Mouse (Mus musculus): ENCODE measurements at regions not wholly inside any gene's neighbourhood (a gene's known extent, or its start where the extent isn't known, plus 50 kb on each side); places are given as distances from the start of the nearest gene placed in this dataset.
A peak's percentile ranks its signal among the peaks of the same experiment; 100 is the strongest.

DNA sequence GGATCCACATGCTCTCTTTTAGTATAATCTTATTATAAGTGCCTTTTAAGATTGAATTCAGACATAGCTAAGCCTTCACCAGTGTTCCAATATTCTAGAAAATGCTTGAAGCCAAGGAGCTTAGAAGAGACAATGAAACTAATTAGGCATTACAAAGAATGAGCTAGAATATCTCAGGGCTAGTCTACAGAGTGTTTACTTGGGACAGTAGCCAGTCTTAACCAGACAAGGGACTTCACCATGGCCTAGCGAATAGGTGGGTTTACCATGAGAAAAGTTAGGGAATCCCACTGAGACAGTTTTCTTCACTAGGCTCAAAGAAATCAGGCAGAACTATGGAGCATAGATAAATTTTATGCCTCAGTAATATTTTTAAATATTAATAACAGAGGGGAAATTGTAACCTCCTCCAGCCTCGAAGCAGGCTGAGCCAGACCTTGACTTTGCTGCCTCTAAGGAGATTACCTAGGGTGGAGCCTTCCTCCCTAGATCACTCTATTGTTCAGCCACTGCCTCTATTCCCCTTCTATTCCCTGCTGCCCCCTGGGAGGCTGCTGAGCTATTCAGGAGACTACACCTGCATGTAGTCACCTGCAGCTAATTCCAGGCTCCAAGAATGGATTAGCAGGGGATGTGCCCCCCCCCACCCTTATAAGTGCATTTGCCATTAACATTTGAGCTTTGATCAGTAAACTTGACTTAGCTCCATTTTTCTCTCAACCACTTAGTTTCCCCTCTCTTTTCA is 1014.5 kb upstream of the Arrdc3 start:
- H3K9me3 ChIP-seq (ENCODE audit: control insufficient read depth, low read length), result peaks cover 4% of the 10 kb centered on the region; the same call in 1 of the 2 replicates
- ATAC-seq (ENCODE audit: low FRiP score, low read depth) (no peak), DNase-seq (ENCODE audit: low spot score) (no peak)
- no peak for TF ChIP-seq POLR2A (IDR thresholded peaks at IDR 0.05; ENCODE audit: borderline replicate concordance, extremely low read depth, insufficient read depth, insufficient read length)
- H3K36me3 ChIP-seq (ENCODE audit: control insufficient read depth, insufficient read depth, low read length), result no peaks in the 10 kb centered on the region
- no peak overlapping the region for H3K9ac ChIP-seq (ENCODE audit: low read depth, low read length, severe bottlenecking)
- H3K4me2 ChIP-seq (replicated peaks; ENCODE audit: low read depth, low read length, severe bottlenecking), result no peak overlapping the region
- H3K4me3 ChIP-seq (replicated peaks; ENCODE audit: low read length), result no peak overlapping the region
- H3K27me3 ChIP-seq (ENCODE audit: control insufficient read depth, insufficient read depth, low read length), result no peaks in the 10 kb centered on the region
- 76% methylated on average over 2 of the region's 2 CpGs for WGBS
- H3K27ac ChIP-seq (replicated peaks; ENCODE audit: low read depth, low read length), result no peak overlapping the region
- H3K4me1 ChIP-seq (ENCODE audit: control insufficient read depth, insufficient read depth, low read length), result no peaks in the 10 kb centered on the region

DNA sequence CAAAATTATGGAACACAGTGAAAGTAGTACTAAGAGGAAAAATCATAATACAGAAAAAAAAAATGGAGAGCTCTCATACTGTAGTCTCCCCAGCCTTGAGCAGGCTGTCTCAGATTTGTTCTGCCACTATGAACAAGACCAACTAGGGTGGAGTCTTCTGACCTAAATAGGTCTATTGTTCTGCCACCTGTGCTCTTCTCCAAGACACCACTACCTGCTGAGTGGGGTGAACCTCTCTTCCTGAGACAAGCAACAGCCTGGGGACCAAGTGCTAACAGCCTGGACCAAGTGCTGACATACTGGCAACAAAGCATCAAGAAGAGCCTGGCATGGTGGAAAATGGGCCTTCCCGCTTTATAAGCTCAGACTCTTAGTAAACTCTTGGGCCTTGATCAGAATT is 1003.0 kb upstream of the Arrdc3 start:
- Histone ChIP-seq H3K4me3 (replicated peaks; ENCODE audit: low read length) (no peak overlapping the region), H3K27ac (replicated peaks; ENCODE audit: low read depth, low read length) (no peak overlapping the region), H3K9me3 (ENCODE audit: control insufficient read depth, low read length) (no peaks in the 10 kb centered on the region), H3K9ac (ENCODE audit: low read depth, low read length, severe bottlenecking) (no peak overlapping the region), H3K36me3 (ENCODE audit: control insufficient read depth, insufficient read depth, low read length) (no peaks in the 10 kb centered on the region), H3K4me1 (ENCODE audit: control insufficient read depth, insufficient read depth, low read length) (no peaks in the 10 kb centered on the region), H3K27me3 (ENCODE audit: control insufficient read depth, insufficient read depth, low read length) (no peaks in the 10 kb centered on the region), H3K4me2 (replicated peaks; ENCODE audit: low read depth, low read length, severe bottlenecking) (no peak overlapping the region)
- DNase-seq (ENCODE audit: low spot score) (no peak), ATAC-seq (ENCODE audit: low FRiP score, low read depth) (no peak)
- TF ChIP-seq POLR2A (IDR thresholded peaks at IDR 0.05; ENCODE audit: borderline replicate concordance, extremely low read depth, insufficient read depth, insufficient read length), result no peak
- WGBS, result 83% methylated on average over 1 of the region's 1 CpGs

DNA sequence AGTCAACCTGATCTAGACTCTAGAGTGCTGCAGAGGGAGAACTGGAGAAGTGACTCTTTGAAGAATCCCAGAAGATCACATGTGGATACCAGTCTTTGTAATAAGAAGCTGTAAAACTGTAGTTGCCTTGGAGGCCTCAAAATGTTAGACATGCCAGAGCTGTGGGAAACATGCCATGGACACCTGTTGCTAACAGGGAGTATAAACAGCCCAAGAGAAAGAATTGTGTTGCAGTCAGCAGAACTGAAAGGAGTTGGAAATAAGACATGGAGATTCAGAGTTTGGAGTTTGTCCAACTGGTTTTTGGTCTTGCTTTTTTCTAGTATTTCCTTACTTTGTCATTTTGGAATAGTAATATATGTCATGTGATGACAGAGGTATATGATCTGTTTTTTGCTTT is 997.2 kb upstream of the Arrdc3 start:
- H3K4me3 ChIP-seq (replicated peaks; ENCODE audit: low read length), result no peak overlapping the region
- TF ChIP-seq POLR2A (IDR thresholded peaks at IDR 0.05; ENCODE audit: borderline replicate concordance, extremely low read depth, insufficient read depth, insufficient read length), result no peak

DNA sequence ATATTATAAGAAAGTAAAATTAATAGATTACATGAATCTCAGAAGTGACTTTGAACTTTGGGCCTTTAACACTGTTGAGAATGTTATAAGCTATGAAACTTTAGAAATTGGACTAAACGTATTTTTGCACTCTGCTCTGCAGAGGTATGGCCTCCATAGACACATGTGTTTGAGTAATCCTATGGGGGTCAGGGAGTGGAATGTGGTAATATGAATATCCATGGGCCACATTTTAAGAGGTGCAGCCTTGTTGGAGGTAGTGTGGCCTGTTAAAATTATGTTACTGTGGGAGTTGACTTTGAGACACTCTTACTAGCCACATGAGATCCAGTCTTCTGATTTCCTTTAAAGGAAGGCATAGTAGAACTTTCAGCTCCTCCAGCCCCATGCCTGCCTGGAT is 996.8 kb upstream of the Arrdc3 start:
- Histone ChIP-seq H3K4me2 (replicated peaks; ENCODE audit: low read depth, low read length, severe bottlenecking) (no peak overlapping the region), H3K9ac (ENCODE audit: low read depth, low read length, severe bottlenecking) (no peak overlapping the region), H3K36me3 (ENCODE audit: control insufficient read depth, insufficient read depth, low read length) (no peaks in the 10 kb centered on the region), H3K27ac (replicated peaks; ENCODE audit: low read depth, low read length) (no peak overlapping the region), H3K4me1 (ENCODE audit: control insufficient read depth, insufficient read depth, low read length) (no peaks in the 10 kb centered on the region), H3K27me3 (ENCODE audit: control insufficient read depth, insufficient read depth, low read length) (no peaks in the 10 kb centered on the region), H3K4me3 (replicated peaks; ENCODE audit: low read length) (no peak overlapping the region), H3K9me3 (ENCODE audit: control insufficient read depth, low read length) (no peaks in the 10 kb centered on the region)
- ATAC-seq (ENCODE audit: low FRiP score, low read depth) (peak; percentile 72), DNase-seq (ENCODE audit: low spot score) (no peak)
- whole genome bisulfite sequencing, result 50% methylated on average over 1 of the region's 1 CpGs
- TF ChIP-seq POLR2A (IDR thresholded peaks at IDR 0.05; ENCODE audit: borderline replicate concordance, extremely low read depth, insufficient read depth, insufficient read length), result no peak

More for the DNA sequence above, 997.2 kb upstream of the Arrdc3 start:
- Histone ChIP-seq H3K27me3 (ENCODE audit: control insufficient read depth, insufficient read depth, low read length) (no peaks in the 10 kb centered on the region), H3K36me3 (ENCODE audit: control insufficient read depth, insufficient read depth, low read length) (no peaks in the 10 kb centered on the region), H3K4me1 (ENCODE audit: control insufficient read depth, insufficient read depth, low read length) (no peaks in the 10 kb centered on the region), H3K9ac (ENCODE audit: low read depth, low read length, severe bottlenecking) (no peak overlapping the region), H3K27ac (replicated peaks; ENCODE audit: low read depth, low read length) (no peak overlapping the region), H3K9me3 (ENCODE audit: control insufficient read depth, low read length) (no peaks in the 10 kb centered on the region), H3K4me2 (replicated peaks; ENCODE audit: low read depth, low read length, severe bottlenecking) (no peak overlapping the region)
- ATAC-seq (ENCODE audit: low FRiP score, low read depth), result peak; percentile 82
- peak; percentile 64 for DNase-seq (ENCODE audit: low spot score)
